Mouse (Mus musculus): ENCODE results near the gene Cep83.

DNA sequence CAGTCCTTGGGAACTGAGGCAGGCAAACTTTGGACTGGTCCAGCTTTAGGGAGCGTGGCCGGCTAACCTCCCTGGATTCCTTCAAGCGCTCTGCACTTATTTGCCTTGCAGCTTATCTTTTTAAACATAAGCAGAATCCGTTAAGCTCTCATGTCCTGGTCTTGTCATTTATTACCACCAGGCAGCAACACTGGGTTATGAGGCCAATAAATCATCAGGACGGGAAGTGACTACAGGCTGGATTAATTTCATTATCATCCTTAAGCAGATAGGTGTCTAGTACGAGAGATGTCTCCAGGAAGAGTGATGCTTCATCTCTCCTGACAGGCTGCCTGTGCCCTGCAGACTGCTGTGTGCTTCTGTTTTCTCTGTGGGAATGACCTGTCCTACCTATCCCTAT lies 119.8 kb downstream of the Cep83 start:
- no peak for TF ChIP-seq POLR2A (IDR thresholded peaks at IDR 0.05; ENCODE audit: low read depth, low read length)
- no peak for TF ChIP-seq CTCF (IDR thresholded peaks at IDR 0.05; ENCODE audit: extremely low read depth, insufficient read length, insufficient replicate concordance, low read depth, low read length)

Measured in small intestine, adult 2 months (tissue).